Mouse (Mus musculus): ENCODE data around the gene Prlh.

- TF ChIP-seq CTCF (IDR thresholded peaks at IDR 0.05; ENCODE audit: extremely low read depth, insufficient read depth, low read length) (no peak), POLR2A (IDR thresholded peaks at IDR 0.05; ENCODE audit: extremely low read depth, insufficient read depth, low read length) (no peak)
Observed at GRCm38 (mm10) chr1:90939980-90940379, 12.9 kb upstream of the Prlh start.
